Mouse (Mus musculus): ENCODE results near the gene Capg.

The Capg gene

GRCm38 (mm10) chr6:72607676-72608075, 63.5 kb downstream of the Capg start:
- DNase-seq (ENCODE audit: low read depth, low spot score), result no peak

- no peak for DNase-seq (ENCODE audit: low read depth, low spot score)
Measured at GRCm38 (mm10) chr6:72608662-72609184, 64.5 kb downstream of the Capg start.

- DNase-seq (ENCODE audit: low read depth, low spot score), result no peak
Measured at GRCm38 (mm10) chr6:72610261-72610660, 66.1 kb downstream of the Capg start.
